Mouse (Mus musculus) gastrocnemius, postnatal 36 days (tissue): ENCODE measurements around the gene Rad9a. TPM values are rescaled to one million over a fixed set of nuclear protein-coding genes. Genes with fewer than 3 reads are reported as not detected.

Experiments used
- DNase-seq, 2 experiments: peaks; one replicate each; pipeline ENCODE4 v3.0.0; 2022
- intact Hi-C: fragments of 180-260 bp; cut with DNase I; formaldehyde crosslinking; loops from one replicate; pipeline ENCODE4 v1.15.1; 2025
- microRNA-seq, 2 experiments: library from miRNA; unstranded; fragments of <30 nt; microRNA quantifications; one replicate each; pipeline ENCODE4 v1.2.0; 2021
- total RNA-seq, 2 experiments: library from RNA; stranded (reverse); gene quantifications; 2 replicates each; pipeline ENCODE4 v1.2.3; 2021

Gene Rad9a
- total RNA-seq, 2 experiments from 2014 or later, result 2.3 to 2.9 TPM

DNA sequence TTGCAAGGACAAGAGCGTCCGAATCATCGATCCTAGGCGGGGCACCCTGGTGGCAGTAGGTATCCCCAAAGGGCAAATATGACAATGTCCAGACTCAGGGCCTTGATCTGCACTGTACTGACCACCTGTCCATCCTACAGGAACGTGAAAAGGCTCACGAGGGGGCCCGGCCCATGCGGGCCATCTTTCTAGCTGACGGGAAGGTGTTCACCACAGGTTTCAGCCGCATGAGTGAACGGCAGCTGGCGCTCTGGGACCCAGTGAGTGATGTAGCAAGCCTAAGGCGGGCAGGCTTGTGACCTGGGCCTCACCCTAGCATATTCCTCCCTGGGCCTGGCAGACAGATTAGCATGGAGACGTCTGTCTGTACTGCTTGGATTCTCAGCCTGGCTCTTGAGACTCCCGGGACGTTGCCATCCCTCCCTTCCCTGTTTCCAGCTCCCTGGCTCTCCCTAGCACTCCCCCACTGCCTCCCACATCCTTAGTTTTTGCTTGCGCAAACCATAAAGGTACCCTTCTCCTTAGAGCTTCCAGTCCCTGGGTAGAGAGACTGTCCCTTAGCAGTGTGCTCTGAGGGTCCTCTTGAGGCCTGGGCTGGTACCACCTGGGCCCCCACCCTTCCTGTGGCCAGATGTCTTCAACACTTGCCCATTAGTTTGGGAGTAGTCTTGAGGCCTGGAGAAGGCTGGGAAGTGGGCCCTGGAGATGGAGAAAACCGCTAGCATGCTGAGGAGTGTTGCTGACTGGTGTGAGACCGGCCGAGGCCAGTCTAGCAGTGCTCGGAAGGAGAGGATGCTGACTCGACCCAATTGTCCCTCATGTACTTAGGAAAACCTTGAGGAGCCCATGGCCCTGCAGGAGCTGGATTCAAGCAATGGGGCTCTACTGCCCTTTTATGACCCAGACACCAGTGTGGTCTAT, 50.6 kb downstream of the Rad9a start:
- intact Hi-C loops, result no loop called here
- no peak for DNase-seq

DNA sequence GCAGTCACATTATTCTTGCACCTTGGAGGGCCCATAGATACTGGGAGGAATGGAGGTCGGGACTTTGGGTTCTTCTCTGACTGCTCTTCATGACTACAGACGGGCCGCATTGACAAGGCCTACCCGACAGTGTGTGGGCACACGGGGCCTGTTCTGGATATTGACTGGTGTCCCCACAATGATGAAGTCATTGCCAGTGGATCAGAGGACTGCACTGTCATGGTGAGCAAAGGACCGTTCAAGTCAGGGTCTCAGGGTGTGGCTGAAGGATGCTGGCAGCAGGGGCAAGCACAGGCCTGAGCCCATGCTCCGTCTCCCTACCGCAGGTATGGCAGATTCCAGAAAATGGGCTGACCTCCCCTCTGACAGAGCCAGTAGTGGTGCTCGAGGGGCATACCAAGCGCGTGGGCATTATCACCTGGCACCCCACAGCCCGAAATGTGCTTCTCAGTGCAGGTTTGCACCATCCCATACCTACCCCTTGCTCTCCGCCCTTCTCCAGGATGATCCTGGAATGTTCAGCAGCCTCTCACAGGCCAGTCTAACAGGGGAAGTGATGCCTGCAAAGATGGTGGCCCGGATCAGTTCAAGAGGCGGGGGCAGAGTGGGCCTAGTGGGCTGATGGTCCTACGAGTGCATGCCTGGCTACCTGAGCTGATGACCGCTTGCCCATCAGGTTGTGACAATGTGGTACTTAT, 51.5 kb downstream of the Rad9a start:
- intact Hi-C loops, result no loop called here

DNA sequence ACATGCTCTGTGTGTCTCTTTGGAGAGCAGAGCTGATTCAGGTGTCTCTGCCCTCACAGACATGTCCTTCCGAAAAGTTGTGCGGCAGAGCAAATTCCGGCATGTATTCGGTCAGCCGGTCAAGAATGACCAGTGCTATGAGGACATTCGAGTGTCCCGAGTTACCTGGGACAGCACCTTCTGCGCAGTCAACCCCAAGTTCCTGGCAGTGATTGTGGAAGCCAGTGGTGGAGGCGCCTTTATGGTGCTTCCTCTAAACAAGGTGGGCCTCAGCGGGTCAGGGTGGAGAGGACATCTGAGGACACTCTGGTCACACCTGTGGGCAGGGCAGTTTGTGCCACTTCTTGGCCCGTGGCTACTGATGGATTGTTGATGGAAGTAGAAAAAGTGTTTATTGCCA, 52.2 kb downstream of the Rad9a start:
- intact Hi-C loops, result no loop called here
- no peak for DNase-seq

More for the DNA sequence above, 51.5 kb downstream of the Rad9a start:
- no peak for DNase-seq

DNA sequence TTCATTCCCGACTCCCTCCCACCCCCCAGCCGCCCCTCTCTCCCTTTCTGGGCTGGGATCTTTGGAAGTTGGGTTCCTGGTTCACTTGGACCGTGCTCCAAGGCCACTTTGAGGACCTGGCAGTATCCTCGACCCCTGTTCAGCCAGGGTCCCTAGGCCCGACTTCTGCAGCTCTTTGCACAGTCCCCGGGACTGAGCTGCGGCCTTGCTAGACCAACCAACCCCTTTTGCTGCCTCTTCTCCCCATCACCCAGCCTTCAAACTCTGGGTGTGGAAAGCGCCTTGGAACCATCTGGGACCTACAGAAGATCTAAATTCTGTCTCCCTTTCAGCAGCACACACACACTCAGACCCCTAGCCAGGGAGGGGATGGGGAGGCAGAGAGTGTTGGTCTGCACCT, 52.6 kb downstream of the Rad9a start:
- intact Hi-C loops, result no loop called here
- no peak for DNase-seq

DNA sequence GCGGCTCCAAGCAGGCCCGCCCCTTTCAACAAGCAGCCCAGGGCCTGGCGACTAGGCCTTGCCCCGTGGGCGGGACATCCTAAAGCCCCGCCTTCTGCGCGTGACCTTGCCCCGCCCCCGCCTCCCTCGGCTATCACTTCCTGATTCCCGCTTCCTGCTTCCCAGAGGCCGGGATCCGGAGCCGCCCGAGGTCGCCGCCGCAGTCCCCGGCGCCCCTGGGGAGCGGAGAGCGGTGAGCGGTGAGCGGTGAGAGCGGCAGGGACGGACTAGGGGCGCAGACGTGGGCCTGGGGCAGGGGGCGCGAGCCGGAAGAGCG, 53.0 kb downstream of the Rad9a start, which contains the start of gene Coro1b:
Gene Coro1b (plus strand): TSS at position 129 of the 316 bp plus-strand sequence.
- intact Hi-C loops, result no loop called here
- peak; percentile 97 to 98 for DNase-seq

DNA sequence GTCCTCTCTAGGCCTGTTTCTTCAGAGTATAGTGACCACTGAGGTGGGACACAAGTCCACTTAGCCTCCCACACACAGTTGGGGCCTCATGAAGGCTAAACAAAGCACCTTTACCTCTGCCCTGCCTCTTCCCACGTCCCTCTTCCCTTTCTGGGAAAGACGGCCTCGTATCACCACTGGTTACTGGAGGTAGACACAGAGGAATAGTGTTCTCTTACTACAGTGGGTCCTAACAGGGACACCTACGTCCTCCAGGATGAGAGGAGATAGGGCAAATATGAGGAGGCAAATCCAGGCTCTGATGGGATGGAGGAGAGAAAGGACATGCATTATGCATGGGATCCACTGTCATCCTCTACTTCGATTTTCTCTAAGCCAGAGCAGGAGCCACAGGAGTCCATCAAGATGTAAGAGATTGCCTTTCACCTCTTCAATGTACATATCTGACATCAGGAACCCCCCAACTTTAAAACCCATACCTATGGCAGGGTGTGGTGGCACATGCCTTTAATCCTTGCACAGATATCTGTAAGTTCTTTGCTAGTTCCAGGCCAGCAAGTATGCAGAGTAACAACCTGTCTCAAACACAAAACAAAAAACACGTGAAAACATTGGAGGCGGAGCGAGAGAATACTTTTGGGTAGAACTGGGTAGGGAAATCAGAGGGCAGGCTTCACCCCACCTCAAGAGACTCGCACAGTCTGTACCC, 53.5 kb downstream of the Rad9a start:
- intact Hi-C loops, result no loop called here

DNA sequence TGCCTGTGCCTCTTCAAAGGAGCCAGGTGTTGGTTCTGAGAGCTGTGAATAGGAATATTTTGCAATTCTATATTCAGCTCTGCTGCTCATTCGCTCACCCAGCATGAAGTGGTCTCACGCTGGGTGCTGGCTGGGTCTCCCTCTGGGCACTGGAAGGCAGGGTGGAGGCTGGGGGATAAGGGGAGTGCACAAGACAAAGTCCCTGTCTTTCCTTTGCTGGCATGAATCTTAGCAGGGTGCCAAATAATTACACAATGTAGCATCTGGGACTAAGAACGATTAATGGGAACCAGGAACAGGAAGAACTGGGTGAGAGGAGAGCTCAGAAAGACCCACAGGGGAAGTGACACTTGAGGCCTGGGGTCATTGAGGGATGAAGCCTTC, 54.4 kb downstream of the Rad9a start:
- DNase-seq, result no peak
- intact Hi-C loops, result no loop called here

More for the DNA sequence above, 53.5 kb downstream of the Rad9a start:
- no peak for DNase-seq

DNA sequence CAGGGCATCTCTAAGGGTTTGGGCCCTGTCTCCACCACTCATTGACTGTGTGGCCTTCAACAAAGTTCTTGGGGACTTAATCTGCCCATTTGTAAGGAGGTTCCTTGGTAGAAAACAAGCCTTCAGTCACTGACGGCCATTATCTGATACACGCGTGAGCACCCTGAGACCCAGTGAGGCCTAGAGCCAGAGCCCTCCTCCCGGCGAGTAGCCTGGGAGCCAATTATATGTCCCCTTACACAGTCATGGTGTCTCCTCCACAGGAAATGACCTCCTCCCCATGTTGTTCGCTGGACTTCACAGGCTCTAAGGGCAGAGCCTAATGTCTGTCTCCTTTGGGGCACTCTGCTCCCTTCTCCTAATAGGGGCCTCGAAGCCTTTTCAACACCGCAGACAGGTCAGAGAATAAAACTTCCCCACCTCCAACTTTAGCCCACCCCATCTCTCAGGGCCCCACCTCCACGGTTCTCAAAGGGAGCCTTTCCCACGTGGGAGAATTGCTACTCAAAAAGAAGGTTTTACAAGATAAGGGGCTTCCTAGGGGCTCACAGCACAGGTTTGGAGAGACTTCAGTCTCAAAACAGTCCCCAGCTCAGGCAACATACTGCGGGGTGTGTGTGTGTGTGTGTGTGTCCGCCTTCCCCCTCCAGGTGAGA, 55.0 kb downstream of the Rad9a start:
- DNase-seq, result no peak
- intact Hi-C loops, result no loop called here

DNA sequence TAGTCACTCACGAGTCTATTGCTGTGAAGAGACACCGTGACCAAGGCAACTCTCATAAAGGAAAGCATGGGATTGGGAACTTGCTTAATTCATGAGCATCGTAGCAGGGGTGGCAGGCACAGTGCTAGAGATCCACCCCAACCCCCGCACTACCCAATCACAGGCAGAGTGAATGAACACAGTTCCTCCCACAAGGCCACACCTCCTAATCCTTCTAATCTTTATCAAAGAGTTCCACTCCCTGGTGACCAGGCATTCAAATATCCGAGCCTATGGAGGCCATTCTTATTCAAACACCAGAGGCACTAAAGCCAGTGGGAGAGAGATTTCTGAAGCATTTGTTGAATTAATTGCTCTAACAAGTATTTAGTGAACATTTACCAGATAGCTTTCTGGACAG, 55.5 kb downstream of the Rad9a start:
- no peak for DNase-seq
- intact Hi-C loops, result no loop called here

Small RNAs within 50 kb of the gene (microRNA-seq; reads per million reads assigned to microRNA genes)
- gene Gm26115, result 0 reads per million in 2 experiments

Other genes starting within 250 kb of the Rad9a start
- gene Aldh3b3, start 243.0 kb downstream of the Rad9a start, total RNA-seq, result not detected
- gene Aldh3b2, start 229.3 kb downstream of the Rad9a start, total RNA-seq, result under 1 TPM; 0.20 to 0.23 TPM
- gene Acy3, start 215.1 kb downstream of the Rad9a start, total RNA-seq, result 1 to 10 TPM; 2.0 to 3.2 TPM
- not detected for gene Tbx10, start 208.9 kb downstream of the Rad9a start, total RNA-seq
- 10 to 100 TPM; 22.5 to 23.0 TPM for gene Nudt8, start 201.1 kb downstream of the Rad9a start, total RNA-seq
- under 1 TPM; 0.13 to 0.20 TPM for gene Gm49405, start 201.0 kb downstream of the Rad9a start, total RNA-seq
- under 1 TPM; 0.79 to 0.82 TPM for gene Doc2g, start 198.3 kb downstream of the Rad9a start, total RNA-seq
- gene Ndufv1, start 188.9 kb downstream of the Rad9a start, total RNA-seq, result 100 to 1,000 TPM; 417 to 445 TPM
- gene Gstp1, start 163.7 kb downstream of the Rad9a start, total RNA-seq, result 100 to 1,000 TPM; 344 to 368 TPM
- gene Gstp2, start 155.6 kb downstream of the Rad9a start, total RNA-seq, result 100 to 1,000 TPM; 148 to 162 TPM
- not detected for gene Gstp3, start 142.1 kb downstream of the Rad9a start, total RNA-seq
- gene Cabp2, start 120.1 kb downstream of the Rad9a start, total RNA-seq, result not detected
- gene Cdk2ap2, start 104.5 kb downstream of the Rad9a start, total RNA-seq, result 10 to 100 TPM; 20.0 to 22.3 TPM
- 1 to 10 TPM; 3.8 to 4.0 TPM for gene Pitpnm1, start 101.7 kb downstream of the Rad9a start, total RNA-seq
- gene Aip, start 75.8 kb downstream of the Rad9a start, total RNA-seq, result 10 to 100 TPM; 58.2 to 68.0 TPM
- not detected for gene Gpr152, start 61.9 kb downstream of the Rad9a start, total RNA-seq
- gene Cabp4, start 57.6 kb downstream of the Rad9a start, total RNA-seq, result not detected
- 10 to 100 TPM; 13.9 to 15.3 TPM for gene Coro1b, start 53.0 kb downstream of the Rad9a start, total RNA-seq
- 1 to 10 TPM in 1 of 2 experiments, under 1 TPM in 1; 0.86 to 1.8 TPM for gene Ptprcap, start 48.1 kb downstream of the Rad9a start, total RNA-seq
- gene Rps6kb2, start 38.3 kb downstream of the Rad9a start, total RNA-seq, result 10 to 100 TPM; 25.2 to 26.8 TPM
- 10 to 100 TPM; 26.0 to 26.2 TPM for gene Carns1, start 26.2 kb downstream of the Rad9a start, total RNA-seq
- 1 to 10 TPM; 4.7 to 5.6 TPM for gene Tbc1d10c, start 10.4 kb downstream of the Rad9a start, total RNA-seq
- gene Ppp1ca, start 9.6 kb downstream of the Rad9a start, total RNA-seq, result 100 to 1,000 TPM; 196 to 211 TPM
- gene Clcf1, start 12.6 kb upstream of the Rad9a start, total RNA-seq, result under 1 TPM; 0.52 to 0.61 TPM
- not detected for gene AC109138.7, start 12.7 kb upstream of the Rad9a start, total RNA-seq
- 10 to 100 TPM; 16.0 to 21.1 TPM for gene Pold4, start 30.2 kb upstream of the Rad9a start, total RNA-seq
- gene Ssh3, start 67.5 kb upstream of the Rad9a start, total RNA-seq, result 1 to 10 TPM; 2.4 to 3.0 TPM
- under 1 TPM; 0.23 to 0.27 TPM for gene Ankrd13d, start 81.5 kb upstream of the Rad9a start, total RNA-seq
- 10 to 100 TPM; 41.5 to 52.0 TPM for gene Grk2, start 104.6 kb upstream of the Rad9a start, total RNA-seq
- 10 to 100 TPM; 26.5 to 32.2 TPM for gene Kdm2a, start 196.6 kb upstream of the Rad9a start, total RNA-seq
- under 1 TPM; 0.39 to 0.69 TPM for gene Rhod, start 237.8 kb upstream of the Rad9a start, total RNA-seq